8 mouse cellular contexts compared by ENCODE assay signal in genomic region chr7:15962311-15963288, GRCm38 (mm10). TPM values are rescaled to one million over a fixed set of nuclear protein-coding genes. Genes with fewer than 3 reads are reported as not detected.
DNase-seq lines count a peak whose midpoint lies in the region; ATAC-seq and TF ChIP-seq lines count a peak whose summit lies in the region.

No protein-coding gene starts in this region.

- H3K36me3 ChIP-seq in hindbrain, postnatal 0 days (ENCODE audit: insufficient read depth, low read length): no peaks in the 10 kb centered on the region
- H3K36me3 ChIP-seq in limb, embryonic 14.5 days (ENCODE audit: control insufficient read depth, insufficient read depth, low read length): peaks cover 7% of the 10 kb centered on the region
- H3K36me3 ChIP-seq in neural tube, embryonic 13.5 days: peaks cover under 1% of the 10 kb centered on the region; the same call in 1 of the 2 replicates

- H3K9ac ChIP-seq in hindbrain, postnatal 0 days (replicated peaks; ENCODE audit: low read length): no peak overlapping the region
- H3K9ac ChIP-seq in limb, embryonic 14.5 days (ENCODE audit: low read depth, low read length, severe bottlenecking): peak overlapping the region; percentile 38; the same call in 1 of the 2 replicates
- 0 out of 2 replicates have a peak overlapping the region, but pooled peaks have one; percentile 18 for H3K9ac ChIP-seq in neural tube, embryonic 13.5 days

- DNase-seq in MN1 (ENCODE audit: low spot score): peak; percentile 95
- DNase-seq in adrenal gland, adult 8-10 months: peak; percentile 78
- DNase-seq in gastrocnemius, postnatal 10 days: peak; percentile 95
- DNase-seq in hindbrain, postnatal 0 days (ENCODE audit: low spot score): peak; percentile 56
- peak; percentile 90 for DNase-seq in limb, embryonic 14.5 days (ENCODE audit: low spot score)
- peak; percentile 73 to 90 for DNase-seq in urinary bladder, postnatal 36 days (ENCODE audit: low spot score in 2 of 2)
- no peak for DNase-seq in natural killer cell, adult 2 months (ENCODE audit: low spot score in 2 of 2)

- H3K4me2 ChIP-seq in hindbrain, postnatal 0 days (ENCODE audit: low read depth, low read length): no peak overlapping the region
- peak overlapping the region; percentile 32 for H3K4me2 ChIP-seq in limb, embryonic 14.5 days (replicated peaks; ENCODE audit: low read depth, low read length, severe bottlenecking)
- peak overlapping the region; percentile 6; the same call in 1 of the 2 replicates for H3K4me2 ChIP-seq in neural tube, embryonic 13.5 days

- no peaks in the 10 kb centered on the region for H3K9me3 ChIP-seq in hindbrain, postnatal 0 days (ENCODE audit: low read length)
- no peaks in the 10 kb centered on the region for H3K9me3 ChIP-seq in limb, embryonic 14.5 days (ENCODE audit: control insufficient read depth, low read length)
- no peaks in the 10 kb centered on the region for H3K9me3 ChIP-seq in neural tube, embryonic 13.5 days

- 36% methylated on average over 12 of the region's 12 CpGs for WGBS in hindbrain, postnatal 0 days
- WGBS in limb, embryonic 14.5 days: 14% methylated on average over 12 of the region's 12 CpGs
- WGBS in neural tube, embryonic 13.5 days: 44% methylated on average over 12 of the region's 12 CpGs

- TF ChIP-seq CTCF in hindbrain, postnatal 0 days (IDR thresholded peaks at IDR 0.05; ENCODE audit: low read depth): no peak

- no peaks in the 10 kb centered on the region for H3K4me1 ChIP-seq in hindbrain, postnatal 0 days (ENCODE audit: insufficient read depth, low read length)
- H3K4me1 ChIP-seq in limb, embryonic 14.5 days (ENCODE audit: control insufficient read depth, insufficient read depth, low read length): peaks cover 29% of the 10 kb centered on the region
- peaks cover 28% of the 10 kb centered on the region for H3K4me1 ChIP-seq in neural tube, embryonic 13.5 days (replicated peaks)

- no peaks in the 10 kb centered on the region for H3K27me3 ChIP-seq in hindbrain, postnatal 0 days (ENCODE audit: insufficient read depth, low read length)
- H3K27me3 ChIP-seq in limb, embryonic 14.5 days (ENCODE audit: control insufficient read depth, insufficient read depth, low read length): no peaks in the 10 kb centered on the region
- no peaks in the 10 kb centered on the region for H3K27me3 ChIP-seq in neural tube, embryonic 13.5 days

- no peak for TF ChIP-seq POLR2A in limb, embryonic 14.5 days (IDR thresholded peaks at IDR 0.05; ENCODE audit: borderline replicate concordance, extremely low read depth, insufficient read depth, insufficient read length)

- H3K4me3 ChIP-seq in hindbrain, postnatal 0 days (ENCODE audit: low read length): no peak overlapping the region
- no peak overlapping the region for H3K4me3 ChIP-seq in limb, embryonic 14.5 days (replicated peaks; ENCODE audit: low read length)
- no peak overlapping the region for H3K4me3 ChIP-seq in neural tube, embryonic 13.5 days

- no peak overlapping the region for H3K27ac ChIP-seq in hindbrain, postnatal 0 days
- H3K27ac ChIP-seq in limb, embryonic 14.5 days (replicated peaks; ENCODE audit: low read depth, low read length): peak overlapping the region; percentile 89
- peak overlapping the region; percentile 40; the same call in 1 of the 2 replicates for H3K27ac ChIP-seq in neural tube, embryonic 13.5 days (replicated peaks)

- ATAC-seq in hindbrain, postnatal 0 days: peak; percentile 43; the same call in 1 of the 2 replicates
- ATAC-seq in limb, embryonic 14.5 days (ENCODE audit: low FRiP score, low read depth): peak; percentile 84
- ATAC-seq in neural tube, embryonic 13.5 days (ENCODE audit: low read depth): peak; percentile 20

RNA-seq across cellular contexts. Expression of gene Ehd2, which starts 4.8 kb away (rescaled TPM):
- 10 to 100 TPM; 23.3 to 100.0 (median 41.1) TPM for total RNA-seq in adrenal gland, adult 8-10 months (2022)
- total RNA-seq in gastrocnemius, postnatal 10 days (2021): 100 to 1,000 TPM; 110 to 126 TPM
- total RNA-seq in hindbrain, postnatal 0 days (2014; rRNA removed): 5.0 and 9.5 TPM in 2 replicates
- 4.4 and 5.3 TPM in 2 replicates for polyA plus RNA-seq in hindbrain, postnatal 0 days (2015; fragmentation: Nextera tagmentation; extraction: Ambion mirVana)
- polyA plus RNA-seq in limb, embryonic 14.5 days (2012; rRNA removed): 47.6 and 62.0 TPM in 2 replicates
- polyA plus RNA-seq in limb, embryonic 14.5 days (2014; fragmentation: Nextera tagmentation; extraction: Ambion mirVana): 42.5 and 49.3 TPM in 2 replicates
- 9.3 and 12.6 TPM in 2 replicates for polyA plus RNA-seq in neural tube, embryonic 13.5 days (2015; fragmentation: Nextera tagmentation; extraction: Ambion mirVana)

RNA-seq across cellular contexts. Expression of gene Nop53, which starts 16.7 kb away (rescaled TPM):
- total RNA-seq in adrenal gland, adult 8-10 months (2022): 100 to 1,000 TPM; 175 to 199 (median 191) TPM
- total RNA-seq in gastrocnemius, postnatal 10 days (2021): 100 to 1,000 TPM; 135 to 141 TPM
- total RNA-seq in hindbrain, postnatal 0 days (2014; rRNA removed): 76.5 and 82.1 TPM in 2 replicates
- polyA plus RNA-seq in hindbrain, postnatal 0 days (2015; fragmentation: Nextera tagmentation; extraction: Ambion mirVana): 124 and 127 TPM in 2 replicates
- polyA plus RNA-seq in limb, embryonic 14.5 days (2012; rRNA removed): 176 and 181 TPM in 2 replicates
- 192 and 210 TPM in 2 replicates for polyA plus RNA-seq in limb, embryonic 14.5 days (2014; fragmentation: Nextera tagmentation; extraction: Ambion mirVana)
- 128 and 148 TPM in 2 replicates for polyA plus RNA-seq in neural tube, embryonic 13.5 days (2015; fragmentation: Nextera tagmentation; extraction: Ambion mirVana)

RNA-seq across cellular contexts. Expression of gene Selenow, which starts 40.4 kb away (rescaled TPM):
- total RNA-seq in adrenal gland, adult 8-10 months (2022): 100 to 1,000 TPM; 169 to 222 (median 210) TPM
- total RNA-seq in gastrocnemius, postnatal 10 days (2021): 100 to 1,000 TPM; 672 to 685 TPM
- total RNA-seq in hindbrain, postnatal 0 days (2014; rRNA removed): 501 and 566 TPM in 2 replicates
- polyA plus RNA-seq in hindbrain, postnatal 0 days (2015; fragmentation: Nextera tagmentation; extraction: Ambion mirVana): 1,894 and 2,002 TPM in 2 replicates
- polyA plus RNA-seq in limb, embryonic 14.5 days (2012; rRNA removed): 582 and 588 TPM in 2 replicates
- polyA plus RNA-seq in limb, embryonic 14.5 days (2014; fragmentation: Nextera tagmentation; extraction: Ambion mirVana): 1,065 and 1,091 TPM in 2 replicates
- polyA plus RNA-seq in neural tube, embryonic 13.5 days (2015; fragmentation: Nextera tagmentation; extraction: Ambion mirVana): 1,338 and 1,452 TPM in 2 replicates

Comparison
In these comparisons a context has a peak if more than half of its experiments do, and no peak if none do; other contexts are left out.
1. DNase-seq: peak in MN1 (single experiment), adrenal gland, adult 8-10 months (single experiment), gastrocnemius, postnatal 10 days (single experiment), hindbrain, postnatal 0 days (single experiment), limb, embryonic 14.5 days (single experiment) and urinary bladder, postnatal 36 days (2 of 2); none in natural killer cell, adult 2 months (0 of 2).
2. ATAC-seq: peak in every context shown above with its lines; median percentile 84 in limb, embryonic 14.5 days; 43 in hindbrain, postnatal 0 days; 20 in neural tube, embryonic 13.5 days.